Comparison of ENCODE assay signal across 16 mouse cellular contexts in the genomic region with DNA sequence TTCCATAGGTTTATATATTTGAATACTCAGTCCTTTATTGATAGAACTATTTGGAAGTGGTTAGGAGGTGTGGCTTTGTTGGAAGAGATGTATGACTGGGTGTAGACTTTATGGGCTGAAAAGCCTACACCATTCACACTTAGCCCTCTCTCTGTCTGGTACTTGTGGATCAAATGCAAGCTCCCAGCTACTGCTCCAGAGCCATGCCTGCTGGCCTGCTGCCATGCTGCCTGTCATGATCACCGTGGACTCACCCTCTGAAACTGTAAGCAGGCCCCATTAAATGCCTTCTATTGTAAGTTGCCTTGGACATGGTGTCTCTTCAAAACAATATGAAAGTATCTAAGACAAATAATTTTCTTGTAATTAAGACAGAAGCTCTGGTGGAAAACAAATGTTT.
"Had no signal": no experiment of that assay in that cellular context is flagged by ENCODE, and none has a peak within 500 bp of the region (broad histone marks: within the 10 kb centered on the region; RNA-seq: fewer than 3 reads in every experiment).

No protein-coding gene starts in this region.

- H3K9ac ChIP-seq: limb, embryonic 13.5 days; liver, embryonic 14.5 days; neural tube, embryonic 15.5 days had no signal

- H3K36me3 ChIP-seq: limb, embryonic 13.5 days; midbrain, embryonic 10.5 days; neural tube, embryonic 15.5 days had no signal

- H3K27ac ChIP-seq: kidney, postnatal 0 days; limb, embryonic 13.5 days; liver, embryonic 14.5 days; midbrain, embryonic 10.5 days; neural tube, embryonic 15.5 days; stomach, postnatal 0 days had no signal

- DNase-seq: kidney, adult 11 months; kidney, adult 9 months; kidney, postnatal 36 days; layer of hippocampus, adult 9-11 months; layer of hippocampus, postnatal 36 days; lung, adult 18-20 months; lung, postnatal 4 days; right cerebral cortex, adult 18-20 months; thymus, postnatal 4 days had no signal

- H3K4me3 ChIP-seq: limb, embryonic 13.5 days; midbrain, embryonic 10.5 days; neural tube, embryonic 15.5 days had no signal

- ATAC-seq: lung, postnatal 0 days had no signal

- H3K27me3 ChIP-seq: limb, embryonic 13.5 days; neural tube, embryonic 15.5 days had no signal

- H3K9me3 ChIP-seq: limb, embryonic 13.5 days; midbrain, embryonic 10.5 days; neural tube, embryonic 15.5 days had no signal

- H3K4me2 ChIP-seq: limb, embryonic 13.5 days; neural tube, embryonic 15.5 days had no signal

- H3K4me1 ChIP-seq: limb, embryonic 13.5 days; midbrain, embryonic 10.5 days; neural tube, embryonic 15.5 days had no signal
